Mouse (Mus musculus) CD4-positive, CD25-positive, alpha-beta regulatory T cell, adult 9 weeks (primary cell): ENCODE data around the gene Pfdn2. TPM values are rescaled to one million over a fixed set of nuclear protein-coding genes. Genes with fewer than 3 reads are reported as not detected.

Source experiments
- polyA plus RNA-seq: library from polyadenylated mRNA; unstranded; fragments of 100-300 nt; shearing (Covaris generic); gene quantifications from one replicate; pipeline ENCODE4 v1.2.1, GENCODE M21; 2017

Pfdn2 gene
- polyA plus RNA-seq: 123 TPM

GRCm38 (mm10) chr1:171345225-171346094, at the start of gene Pfdn2, which contains the start of gene Nit1:
TSS of gene Pfdn2 (plus strand) at chr1:171345670.
TSS of gene Nit1 (minus strand) at chr1:171345646.

GRCm38 (mm10) chr1:171328839-171329432, 16.5 kb upstream of the Pfdn2 start, which contains the start of gene Dedd:
TSS of gene Dedd (plus strand) at chr1:171329145.

GRCm38 (mm10) chr1:171360656-171361055, 15.2 kb downstream of the Pfdn2 start, which contains the start of gene Klhdc9:
TSS of gene Klhdc9 (minus strand) at chr1:171360798.

GRCm38 (mm10) chr1:171369845-171370556, 24.5 kb downstream of the Pfdn2 start, which contains the start of gene Nectin4:
TSS of gene Nectin4 (plus strand) at chr1:171370099.

GRCm38 (mm10) chr1:171388376-171389102, 43.1 kb downstream of the Pfdn2 start, which contains the start of gene Arhgap30:
TSS of gene Arhgap30 (plus strand) at chr1:171388954.

Other genes starting within 250 kb of the Pfdn2 start
- 2.0 TPM for gene Cfap126, start 231.8 kb upstream of the Pfdn2 start, polyA plus RNA-seq
- gene Sdhc, start 195.1 kb upstream of the Pfdn2 start, polyA plus RNA-seq: 179 TPM
- gene Mpz, start 195.0 kb upstream of the Pfdn2 start, polyA plus RNA-seq: not detected
- not detected for gene Pcp4l1, start 149.4 kb upstream of the Pfdn2 start, polyA plus RNA-seq
- 0.61 TPM for gene Nr1i3, start 131.7 kb upstream of the Pfdn2 start, polyA plus RNA-seq
- gene Tomm40l, start 123.2 kb upstream of the Pfdn2 start, polyA plus RNA-seq: 45.0 TPM
- gene Apoa2, start 120.6 kb upstream of the Pfdn2 start, polyA plus RNA-seq: 0.62 TPM
- 7.1 TPM for gene Fcer1g, start 111.3 kb upstream of the Pfdn2 start, polyA plus RNA-seq
- gene Adamts4, start 95.2 kb upstream of the Pfdn2 start, polyA plus RNA-seq: not detected
- gene Ndufs2, start 94.3 kb upstream of the Pfdn2 start, polyA plus RNA-seq: 197 TPM
- gene B4galt3, start 75.3 kb upstream of the Pfdn2 start, polyA plus RNA-seq: 51.6 TPM
- 89.0 TPM for gene Ppox, start 64.5 kb upstream of the Pfdn2 start, polyA plus RNA-seq
- gene Usp21, start 57.7 kb upstream of the Pfdn2 start, polyA plus RNA-seq: 51.7 TPM
- 77.9 TPM for gene Ufc1, start 50.6 kb upstream of the Pfdn2 start, polyA plus RNA-seq
- gene Dedd, start 16.5 kb upstream of the Pfdn2 start, polyA plus RNA-seq: 38.2 TPM
- 56.6 TPM for gene Nit1, start within 50 bp of the Pfdn2 start, polyA plus RNA-seq
- gene Klhdc9, start 15.1 kb downstream of the Pfdn2 start, polyA plus RNA-seq: not detected
- gene Nectin4, start 24.4 kb downstream of the Pfdn2 start, polyA plus RNA-seq: not detected
- 258 TPM for gene Arhgap30, start 43.3 kb downstream of the Pfdn2 start, polyA plus RNA-seq
- gene Usf1, start 65.6 kb downstream of the Pfdn2 start, polyA plus RNA-seq: 102 TPM
- 5.9 TPM for gene Tstd1, start 73.2 kb downstream of the Pfdn2 start, polyA plus RNA-seq
- 0.93 TPM for gene F11r, start 91.9 kb downstream of the Pfdn2 start, polyA plus RNA-seq
- 9.7 TPM for gene Alyref2, start 157.8 kb downstream of the Pfdn2 start, polyA plus RNA-seq
- gene Itln1, start 189.6 kb downstream of the Pfdn2 start, polyA plus RNA-seq: not detected
- gene Cd244a, start 213.5 kb downstream of the Pfdn2 start, polyA plus RNA-seq: 0.69 TPM